Mouse (Mus musculus) mesoderm, embryonic 11.5 days (tissue): ENCODE measurements around the gene Ankrd61.

ENCODE experiments used
- DNase-seq: peaks from one replicate; pipeline ENCODE4 v3.0.0-alpha.2; 2012; ENCODE audit warnings: low read depth, low spot score

Gene Ankrd61

DNA sequence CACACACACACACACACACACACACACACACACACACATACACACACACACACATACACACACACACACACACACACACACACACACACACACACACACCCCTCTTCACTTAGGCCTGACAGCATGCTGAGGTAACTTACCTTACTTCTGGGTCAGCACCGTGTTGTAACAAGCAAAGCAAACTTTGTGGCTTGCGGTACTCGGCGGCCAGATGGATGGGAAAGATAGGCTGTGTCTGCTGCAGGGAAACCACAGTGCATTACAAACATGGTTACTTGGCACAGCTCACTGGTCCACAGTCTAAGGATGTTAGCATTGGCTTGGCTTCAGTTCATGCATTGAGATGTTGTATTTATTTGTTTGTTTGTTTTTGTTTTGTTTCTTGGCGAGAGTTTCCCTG lies 4.1 kb downstream of the Ankrd61 start:
- DNase-seq = no peak

DNA sequence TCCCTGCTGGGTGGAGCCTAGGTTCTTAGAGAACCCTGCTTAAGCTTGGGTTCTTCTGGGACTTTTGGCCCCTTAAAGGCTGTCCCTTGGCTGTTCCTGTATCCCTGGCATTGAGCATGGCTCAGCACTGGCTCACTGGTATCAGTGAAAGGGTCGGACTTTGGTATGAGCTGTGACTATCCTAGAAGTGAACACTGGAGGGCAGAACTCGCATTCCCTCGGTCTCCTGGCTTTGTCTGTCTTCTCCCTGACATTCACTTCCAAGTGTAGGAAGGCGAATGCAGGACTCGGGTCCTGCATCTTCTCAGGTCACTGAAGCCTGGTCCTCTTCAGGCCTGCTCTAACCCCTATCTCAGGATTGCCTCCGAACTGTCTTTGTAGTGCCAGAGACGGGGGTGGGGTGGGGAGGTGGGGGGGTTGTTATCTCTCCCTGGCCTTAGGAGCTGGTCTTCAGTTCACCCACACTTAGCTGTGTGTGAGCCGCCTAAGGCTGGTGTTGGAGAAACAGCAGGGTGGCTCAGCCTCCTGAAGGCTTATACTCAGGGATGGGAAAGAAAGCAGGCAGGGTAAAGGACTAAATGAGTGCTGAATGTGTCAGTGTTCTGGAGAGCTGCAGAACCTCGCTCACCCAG lies 5.1 kb downstream of the Ankrd61 start:
- DNase-seq = no peak

DNA sequence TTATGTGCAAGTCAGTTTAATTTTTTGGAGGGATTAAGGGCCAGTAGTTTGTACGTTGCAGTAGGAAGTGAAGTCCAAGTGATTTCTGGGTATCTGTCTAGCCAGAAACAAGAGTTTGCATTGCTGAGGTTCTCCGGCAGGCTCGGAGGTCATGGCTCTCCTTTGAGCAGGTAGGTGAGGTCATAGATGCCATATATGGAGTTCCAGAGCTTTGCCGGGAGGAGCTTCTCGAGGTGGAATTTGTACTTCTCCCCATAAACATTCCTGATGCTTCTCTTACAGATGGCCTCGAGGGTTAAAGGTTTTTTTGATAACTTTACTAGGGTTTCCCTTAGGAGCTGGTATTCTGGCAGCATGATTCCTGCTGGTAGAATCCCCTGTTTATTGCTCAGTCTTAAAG lies 6.7 kb downstream of the Ankrd61 start:
- DNase-seq = no peak

DNA sequence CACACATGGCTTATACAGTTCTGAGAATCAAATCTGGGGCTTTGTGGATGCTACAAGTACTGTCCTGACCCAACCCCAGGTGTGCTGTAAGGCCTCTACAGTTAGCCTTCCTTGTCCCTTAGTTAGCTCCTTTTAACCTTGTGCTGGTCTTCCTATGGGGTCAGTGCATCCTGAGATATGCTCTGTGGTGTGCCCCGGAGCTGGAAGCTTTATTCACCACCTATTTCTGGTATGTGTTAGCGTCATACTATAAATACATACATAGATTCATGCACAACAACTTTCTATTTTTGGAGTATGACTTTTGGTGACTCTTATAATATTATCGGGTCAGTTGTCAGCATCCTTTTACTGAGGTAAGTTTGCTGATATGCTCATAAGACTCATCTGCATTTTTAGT lies 12.2 kb downstream of the Ankrd61 start:
- DNase-seq = no peak

DNA sequence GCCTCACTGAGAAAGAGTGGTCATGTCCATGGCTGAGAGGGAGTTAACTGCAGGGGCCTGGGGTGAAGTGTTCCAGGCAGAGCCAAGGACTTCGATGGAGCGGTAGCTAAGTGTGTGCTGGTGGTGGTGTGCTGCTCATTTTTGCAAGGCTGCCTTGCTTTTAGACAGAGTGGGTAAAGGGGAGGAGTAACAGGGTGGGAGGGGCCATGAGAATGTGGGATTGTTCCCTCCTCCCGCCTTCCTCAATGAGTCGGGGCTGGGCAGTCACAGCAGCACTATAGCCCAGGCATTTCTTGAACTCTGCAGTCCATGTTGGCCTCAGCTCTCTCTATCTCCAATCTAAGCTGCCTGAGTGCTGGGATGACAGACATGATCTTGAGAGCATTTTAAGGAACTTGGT lies 22.9 kb downstream of the Ankrd61 start:
- DNase-seq = no peak

DNA sequence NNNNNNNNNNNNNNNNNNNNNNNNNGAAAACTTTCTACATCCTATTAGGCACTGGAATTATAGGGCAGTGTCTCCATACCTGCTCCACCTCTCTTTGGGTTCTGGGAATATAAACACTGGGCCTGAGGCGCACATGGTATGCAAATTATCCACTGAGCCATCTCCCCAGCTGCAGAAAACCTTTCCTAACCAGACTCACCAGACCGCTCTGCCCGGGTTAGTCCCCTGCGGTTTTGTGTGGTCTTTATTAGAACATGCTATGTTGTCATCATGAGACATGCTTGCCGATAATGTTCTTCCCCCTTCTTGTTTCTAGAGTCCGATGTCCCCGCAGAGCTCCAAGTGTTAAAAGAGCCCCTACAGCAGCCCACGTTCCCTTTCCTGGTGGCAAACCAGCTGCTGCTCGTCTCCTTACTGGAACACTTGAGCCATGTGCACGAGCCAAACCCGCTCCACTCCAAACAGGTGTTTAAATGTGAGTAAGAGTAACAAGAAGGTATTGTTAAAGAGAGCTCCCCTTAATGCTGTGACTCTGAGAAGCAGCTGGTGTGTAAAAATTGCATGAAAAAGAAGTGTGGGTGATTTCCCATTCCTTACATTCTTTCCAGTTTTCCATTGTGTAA lies 25.8 kb downstream of the Ankrd61 start:
- DNase-seq = no peak
